In the genomic region with DNA sequence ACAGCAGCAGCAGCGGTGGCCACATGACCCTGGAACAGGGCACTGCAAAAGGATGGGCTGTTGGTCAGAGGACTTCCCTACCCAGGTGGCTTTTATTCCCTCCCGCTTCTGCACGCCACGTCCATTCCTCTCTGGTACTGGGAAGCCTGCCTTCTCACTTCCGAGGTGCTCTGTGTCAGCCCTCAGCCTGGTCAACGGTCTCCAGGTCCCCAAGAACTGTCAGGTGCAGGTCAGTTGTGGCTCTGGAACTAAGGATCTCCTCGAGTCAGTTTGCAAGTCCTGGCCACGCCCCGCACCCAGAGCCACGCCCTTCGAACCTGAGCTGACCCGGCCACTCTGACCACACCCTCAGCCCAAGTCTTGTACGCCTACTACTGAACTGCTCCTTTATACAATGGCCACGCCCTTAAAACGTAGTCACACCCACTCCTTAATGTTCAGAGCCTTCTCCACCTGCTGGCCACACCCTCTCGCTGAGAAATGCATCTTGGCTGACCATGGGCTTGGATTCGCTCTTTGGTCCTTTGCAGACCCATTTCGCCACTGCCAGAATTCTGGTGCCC, we compare ENCODE assay signal across 9 mouse cellular contexts. TPM values are rescaled to one million over a fixed set of nuclear protein-coding genes. Genes with fewer than 3 reads are reported as not detected.
DNase-seq lines count a peak whose midpoint lies in the region; ATAC-seq lines count a peak whose summit lies in the region.
"Had no signal": no experiment of that assay in that cellular context is flagged by ENCODE, and none has a peak within 500 bp of the region (broad histone marks: within the 10 kb centered on the region; RNA-seq: fewer than 3 reads in every experiment).

No protein-coding gene starts in this region.

- 0 out of 2 replicates have a peak, but pooled peaks cover 6% of the 10 kb centered on the region for H3K4me1 ChIP-seq in heart, embryonic 11.5 days (ENCODE audit: control insufficient read depth, insufficient read depth, low read length)
- H3K4me1 ChIP-seq in embryonic facial prominence, embryonic 15.5 days: 0 out of 2 replicates have a peak, but pooled peaks cover 9% of the 10 kb centered on the region
- no peaks in the 10 kb centered on the region for H3K4me1 ChIP-seq in hindbrain, embryonic 13.5 days (replicated peaks)

- H3K27me3 ChIP-seq in heart, embryonic 11.5 days (ENCODE audit: control insufficient read depth, insufficient read depth, low read length): no peaks in the 10 kb centered on the region
- no peaks in the 10 kb centered on the region; the same call in 1 of the 2 replicates for H3K27me3 ChIP-seq in embryonic facial prominence, embryonic 15.5 days
- 0 out of 2 replicates have a peak, but pooled peaks cover 5% of the 10 kb centered on the region for H3K27me3 ChIP-seq in hindbrain, embryonic 13.5 days

- WGBS in heart, embryonic 11.5 days (ENCODE audit: insufficient replicate concordance): 12% methylated on average over 18 of the region's 18 CpGs
- WGBS in embryonic facial prominence, embryonic 15.5 days: 9% methylated on average over 18 of the region's 18 CpGs
- 15% methylated on average over 18 of the region's 18 CpGs for WGBS in hindbrain, embryonic 13.5 days

- H3K27ac ChIP-seq in heart, embryonic 11.5 days (ENCODE audit: low read depth, low read length): no peak overlapping the region
- H3K27ac ChIP-seq in embryonic facial prominence, embryonic 15.5 days (replicated peaks): no peak overlapping the region
- H3K27ac ChIP-seq in hindbrain, embryonic 13.5 days: no peak overlapping the region

- ATAC-seq in heart, embryonic 11.5 days (replicated peaks; ENCODE audit: insufficient number of reproducible peaks, low FRiP score, low TSS enrichment): peak; percentile 59; the same call in 1 of the 2 replicates
- peak; percentile 60; the same call in 1 of the 2 replicates for ATAC-seq in embryonic facial prominence, embryonic 15.5 days (ENCODE audit: insufficient number of reproducible peaks, low FRiP score, low TSS enrichment, low read depth)
- ATAC-seq in hindbrain, embryonic 13.5 days (ENCODE audit: low FRiP score): no peak

- 0 out of 2 replicates have a peak overlapping the region, but pooled peaks have one; percentile 19 for H3K4me3 ChIP-seq in heart, embryonic 11.5 days (ENCODE audit: low read depth, low read length)
- H3K4me3 ChIP-seq in embryonic facial prominence, embryonic 15.5 days (replicated peaks): no peak overlapping the region
- no peak overlapping the region for H3K4me3 ChIP-seq in hindbrain, embryonic 13.5 days

- no peak for DNase-seq in heart, postnatal 4 days
- DNase-seq in liver: peak; percentile 67
- peak; percentile 10 for DNase-seq in retina, postnatal 1 day
- DNase-seq in cerebellum, adult 9-11 months: no peak
- DNase-seq in MN1 (ENCODE audit: low spot score): no peak

- peak overlapping the region; percentile 52 for H3K4me2 ChIP-seq in heart, embryonic 11.5 days
- no peak overlapping the region for H3K4me2 ChIP-seq in embryonic facial prominence, embryonic 15.5 days (replicated peaks)
- H3K4me2 ChIP-seq in hindbrain, embryonic 13.5 days: no peak overlapping the region

- H3K9ac ChIP-seq in heart, embryonic 11.5 days (ENCODE audit: low read depth, low read length): no peak overlapping the region
- H3K9ac ChIP-seq in embryonic facial prominence, embryonic 15.5 days: no peak overlapping the region
- H3K9ac ChIP-seq in hindbrain, embryonic 13.5 days: no peak overlapping the region

- no peaks in the 10 kb centered on the region for H3K9me3 ChIP-seq in heart, embryonic 11.5 days (replicated peaks; ENCODE audit: control insufficient read depth, low read length)
- no peaks in the 10 kb centered on the region for H3K9me3 ChIP-seq in embryonic facial prominence, embryonic 15.5 days (replicated peaks)
- H3K9me3 ChIP-seq in hindbrain, embryonic 13.5 days: no peaks in the 10 kb centered on the region

- no peaks in the 10 kb centered on the region for H3K36me3 ChIP-seq in heart, embryonic 11.5 days (ENCODE audit: control insufficient read depth, insufficient read depth, low read length)
- H3K36me3 ChIP-seq in embryonic facial prominence, embryonic 15.5 days: no peaks in the 10 kb centered on the region
- H3K36me3 ChIP-seq in hindbrain, embryonic 13.5 days: no peaks in the 10 kb centered on the region

RNA-seq across cellular contexts. Expression of a gene that starts 15.0 kb away (rescaled TPM):
- polyA plus RNA-seq in heart, embryonic 11.5 days (2014; fragmentation: Nextera tagmentation; extraction: Ambion mirVana): 8.6 and 8.9 TPM in 2 replicates
- 1 to 10 TPM; 8.3 to 9.4 TPM for total RNA-seq in heart, postnatal 4 days (2021)
- polyA plus RNA-seq in embryonic facial prominence, embryonic 15.5 days (2015; fragmentation: Nextera tagmentation; extraction: Ambion mirVana): 13.4 and 15.4 TPM in 2 replicates
- 12.7 and 14.6 TPM in 2 replicates for polyA plus RNA-seq in hindbrain, embryonic 13.5 days (2015; fragmentation: Nextera tagmentation; extraction: Ambion mirVana)

RNA-seq across cellular contexts. Expression of a gene that starts 15.2 kb away (rescaled TPM):
- not detected in 2 replicates for polyA plus RNA-seq in heart, embryonic 11.5 days (2014; fragmentation: Nextera tagmentation; extraction: Ambion mirVana)
- not detected for total RNA-seq in heart, postnatal 4 days (2021)
- not detected in 2 replicates for polyA plus RNA-seq in embryonic facial prominence, embryonic 15.5 days (2015; fragmentation: Nextera tagmentation; extraction: Ambion mirVana)
- not detected in 2 replicates for polyA plus RNA-seq in hindbrain, embryonic 13.5 days (2015; fragmentation: Nextera tagmentation; extraction: Ambion mirVana)
- total RNA-seq: liver, adult 2 months had no signal
- polyA plus RNA-seq: liver, adult 2 months had no signal

RNA-seq across cellular contexts. Expression of a gene that starts 18.2 kb away (rescaled TPM):
- polyA plus RNA-seq in heart, embryonic 11.5 days (2014; fragmentation: Nextera tagmentation; extraction: Ambion mirVana): 0.06 and 0.07 TPM in 2 replicates
- total RNA-seq in heart, postnatal 4 days (2021): not detected
- polyA plus RNA-seq in embryonic facial prominence, embryonic 15.5 days (2015; fragmentation: Nextera tagmentation; extraction: Ambion mirVana): 0.14 and 0.52 TPM in 2 replicates
- 0.08 TPM in 1 of 2 replicates, not detected in the other for polyA plus RNA-seq in hindbrain, embryonic 13.5 days (2015; fragmentation: Nextera tagmentation; extraction: Ambion mirVana)
- total RNA-seq: liver, adult 2 months had no signal
- polyA plus RNA-seq: liver, adult 2 months had no signal

RNA-seq across cellular contexts. Expression of a gene that starts 52.8 kb away (rescaled TPM):
- 22.8 and 35.2 TPM in 2 replicates for polyA plus RNA-seq in heart, embryonic 11.5 days (2014; fragmentation: Nextera tagmentation; extraction: Ambion mirVana)
- total RNA-seq in heart, postnatal 4 days (2021): 10 to 100 TPM; 28.9 to 32.2 TPM
- polyA plus RNA-seq in embryonic facial prominence, embryonic 15.5 days (2015; fragmentation: Nextera tagmentation; extraction: Ambion mirVana): 41.2 and 42.7 TPM in 2 replicates
- 34.0 and 38.3 TPM in 2 replicates for polyA plus RNA-seq in hindbrain, embryonic 13.5 days (2015; fragmentation: Nextera tagmentation; extraction: Ambion mirVana)

Comparison
In these comparisons a context has a peak if more than half of its experiments do, and no peak if none do; other contexts are left out.
1. DNase-seq: peak in liver (single experiment) and retina, postnatal 1 day (single experiment); none in heart, postnatal 4 days (single experiment), cerebellum, adult 9-11 months (single experiment) and MN1 (single experiment).